Mouse (Mus musculus) c-Kit-positive CD71-negative TER-119-negative erythroid progenitor cells, embryonic 14.5 days (primary cell): ENCODE data around the gene Dgki.

Experiments
- DNase-seq: peaks from one replicate; pipeline ENCODE4 v3.0.0-alpha.2; 2013; ENCODE audit warnings: low read depth

Gene Dgki

DNA sequence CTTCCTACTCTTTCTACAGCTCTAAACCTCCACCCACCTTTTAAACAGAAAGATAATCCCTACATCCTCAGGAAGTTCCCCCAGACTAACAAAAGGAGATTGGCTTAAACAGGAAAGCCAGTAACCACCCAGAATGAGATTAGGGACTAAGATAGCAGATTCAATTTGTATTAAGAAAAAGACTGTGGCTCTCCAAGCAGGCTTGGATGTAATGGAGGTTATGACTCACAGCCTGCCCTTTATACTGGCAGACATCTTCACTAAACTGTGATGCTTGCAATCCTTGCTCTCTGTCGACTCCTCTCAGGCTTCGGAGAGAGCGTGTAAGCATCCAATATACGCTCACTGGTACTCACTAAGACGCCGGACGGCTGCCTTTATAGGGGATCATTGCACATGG is 236.7 kb downstream of the Dgki start:
- DNase-seq: no peak

DNA sequence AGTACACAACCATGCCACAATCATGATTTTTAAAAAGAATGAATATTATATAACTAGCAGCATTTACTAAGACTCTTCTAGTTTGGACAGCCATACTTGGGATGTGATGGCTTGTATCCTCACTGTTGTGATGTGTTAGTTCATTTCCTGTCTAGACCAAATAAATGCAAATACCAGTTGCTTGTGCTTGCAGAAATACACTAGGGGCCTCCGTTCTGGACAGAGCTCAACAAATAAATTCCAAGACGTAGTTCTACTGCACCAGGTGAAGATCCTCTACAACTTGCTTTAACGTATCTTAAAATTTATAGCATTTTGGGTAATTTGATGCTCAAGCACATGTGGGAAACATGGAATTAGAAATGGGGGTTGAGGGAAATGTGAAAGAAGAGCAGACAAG is 239.9 kb downstream of the Dgki start:
- DNase-seq: no peak

DNA sequence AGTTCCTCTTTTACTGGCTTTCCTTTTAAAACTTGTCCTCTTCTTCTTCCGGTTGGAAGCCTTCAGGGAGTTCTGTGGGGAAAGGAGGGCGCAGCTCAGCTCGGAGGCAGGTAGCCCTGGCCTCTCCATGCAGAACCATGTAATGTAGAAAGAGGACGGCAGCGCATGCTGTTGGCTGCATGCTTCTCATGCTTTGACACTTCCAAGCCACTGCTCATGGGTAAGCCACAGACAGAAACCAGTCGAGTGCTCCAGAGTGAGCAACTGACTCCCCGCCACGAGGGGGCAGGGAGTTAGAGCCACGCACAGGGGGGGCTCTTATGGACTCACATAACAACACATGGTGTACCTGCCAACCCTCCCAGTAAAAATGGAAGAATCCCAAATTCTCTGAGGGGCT is 242.0 kb downstream of the Dgki start:
- DNase-seq: no peak

DNA sequence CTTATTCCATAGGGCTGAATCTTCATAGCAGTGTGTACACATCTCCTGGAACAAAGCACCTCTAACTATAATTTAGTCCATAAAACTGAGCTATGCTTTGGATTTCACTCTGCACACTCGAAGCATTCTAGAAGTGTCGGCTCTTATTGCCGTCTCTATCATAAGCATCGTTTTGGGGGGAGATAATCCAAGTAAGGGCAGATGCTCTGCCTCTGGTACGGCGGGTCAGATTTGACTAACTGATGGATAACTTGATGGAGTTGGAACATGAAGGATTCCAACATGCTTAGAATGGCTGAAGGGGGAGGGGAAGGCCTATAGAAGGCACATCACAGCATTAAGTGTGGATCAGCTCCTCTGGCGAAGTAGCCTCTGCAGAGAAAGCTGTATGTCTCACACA is 242.4 kb downstream of the Dgki start:
- DNase-seq: no peak

DNA sequence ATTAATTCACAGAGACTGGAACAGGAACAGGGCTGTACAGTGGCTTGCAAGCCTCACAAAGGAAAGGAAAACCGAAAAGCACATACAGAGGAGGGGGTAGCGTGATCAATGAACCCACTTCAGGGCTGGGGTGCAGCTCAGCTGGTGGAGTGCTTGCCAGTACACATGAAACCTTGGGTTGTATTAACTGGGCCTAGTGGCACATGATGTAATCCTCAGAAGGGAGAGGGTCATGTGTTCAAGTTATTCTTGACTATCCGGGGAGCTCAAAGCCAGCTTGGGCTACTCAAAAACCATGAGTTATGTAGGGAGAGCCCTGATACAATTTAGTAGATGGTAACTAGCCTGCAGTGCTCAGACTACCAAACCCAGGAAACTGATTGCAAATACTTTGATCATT is 244.3 kb downstream of the Dgki start:
- no peak for DNase-seq

DNA sequence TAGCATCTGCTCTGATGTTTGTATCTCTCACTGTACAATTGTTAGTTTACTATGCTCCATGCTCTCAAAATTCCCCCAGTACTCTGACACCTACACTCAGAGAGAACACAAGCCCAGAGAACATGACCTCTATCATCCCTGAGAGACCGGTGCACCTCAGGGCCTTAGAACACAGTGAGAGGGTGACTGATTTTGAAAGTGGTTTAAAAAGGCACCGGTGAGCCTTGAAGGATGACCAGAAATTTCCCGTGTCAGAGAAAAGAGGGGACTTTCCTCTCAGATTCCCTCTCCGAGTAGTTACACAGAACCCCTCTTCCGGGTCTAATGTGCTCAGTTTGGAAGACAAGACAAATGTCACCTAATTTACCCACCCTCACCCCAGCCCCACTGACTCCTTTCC is 244.9 kb downstream of the Dgki start:
- no peak for DNase-seq

DNA sequence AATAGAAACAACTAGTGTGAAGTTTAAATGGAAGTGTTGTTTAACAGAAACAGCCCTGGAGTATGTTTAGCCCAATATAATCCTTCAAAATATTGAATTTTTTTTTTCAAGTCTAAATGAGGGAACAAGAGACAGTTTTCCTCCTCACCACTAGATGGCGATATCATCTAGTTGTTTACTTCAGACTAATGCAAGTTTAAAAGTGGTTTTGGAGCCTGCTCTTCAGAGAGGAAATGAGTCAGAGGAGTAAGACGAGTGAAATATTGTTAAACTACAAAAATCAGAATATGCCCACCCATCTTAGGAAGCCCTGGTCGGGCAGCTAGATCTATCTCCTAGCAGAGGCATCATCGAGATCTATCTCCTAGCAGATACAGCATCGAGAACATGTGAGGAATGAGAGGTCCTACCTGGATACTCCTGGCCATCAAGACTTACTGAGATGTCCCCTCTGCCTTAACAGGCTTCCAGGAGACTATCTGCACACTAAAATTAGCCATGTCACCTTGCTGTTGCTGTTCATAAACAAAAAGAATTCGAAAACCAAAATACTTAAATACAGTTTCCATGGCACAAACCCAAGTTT is 245.5 kb downstream of the Dgki start:
- DNase-seq: peak; percentile 31

DNA sequence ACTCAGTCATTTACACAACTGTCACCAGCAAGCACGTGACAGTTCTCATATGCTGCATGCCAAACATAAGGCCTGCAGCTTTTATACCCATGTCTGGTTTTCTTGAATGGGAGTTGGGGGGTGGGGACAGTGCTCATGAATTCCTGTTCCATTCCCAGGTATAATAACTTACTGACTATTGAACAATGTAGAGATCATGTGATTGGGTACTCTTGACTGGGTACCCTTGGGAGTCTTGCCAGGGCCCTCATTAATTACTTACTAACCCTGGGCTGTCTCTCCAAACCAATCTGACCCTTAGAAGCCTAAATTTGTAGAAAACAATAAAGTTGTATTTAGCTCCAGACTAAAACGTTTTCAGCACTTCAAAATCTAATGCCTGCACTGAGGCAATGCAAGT is 246.6 kb downstream of the Dgki start:
- no peak for DNase-seq

DNA sequence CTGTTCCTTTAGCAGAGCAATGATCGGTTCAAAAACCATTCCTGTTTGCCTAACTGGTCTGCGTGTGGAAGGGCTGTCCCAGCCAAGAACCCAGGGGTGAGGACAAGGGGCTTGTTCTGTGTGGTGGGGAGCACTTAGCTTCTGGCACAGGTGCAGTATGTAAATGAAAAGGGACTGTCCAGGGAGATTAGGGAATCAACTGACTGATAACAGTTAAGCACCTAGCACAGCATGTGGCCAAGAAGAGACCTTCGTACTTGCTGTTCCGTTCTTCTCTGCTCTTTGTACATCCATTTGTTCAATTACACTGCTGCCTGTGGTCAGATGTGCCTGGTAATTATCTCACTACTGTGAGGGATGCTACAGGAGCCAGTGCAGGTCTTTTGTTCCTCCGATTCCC is 248.3 kb downstream of the Dgki start:
- no peak for DNase-seq

DNA sequence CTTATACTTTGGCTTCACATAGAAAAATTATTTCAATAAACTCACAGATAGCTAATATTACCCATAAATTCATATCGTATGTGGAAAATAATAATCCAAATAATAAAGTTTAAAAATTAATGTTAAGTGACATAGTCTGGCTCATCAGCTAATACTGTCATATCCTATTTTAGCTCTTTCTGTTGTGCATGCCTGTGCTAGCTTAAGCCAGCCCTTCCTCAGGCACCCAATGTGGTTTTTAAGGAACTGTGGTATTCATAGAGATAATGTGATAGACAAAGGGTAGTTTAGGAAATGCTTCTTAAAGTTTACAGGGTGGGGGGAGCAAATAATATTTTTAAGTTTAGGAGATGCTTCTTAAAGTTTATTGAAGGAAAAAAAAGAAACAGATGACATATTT is 248.8 kb downstream of the Dgki start:
- no peak for DNase-seq

DNA sequence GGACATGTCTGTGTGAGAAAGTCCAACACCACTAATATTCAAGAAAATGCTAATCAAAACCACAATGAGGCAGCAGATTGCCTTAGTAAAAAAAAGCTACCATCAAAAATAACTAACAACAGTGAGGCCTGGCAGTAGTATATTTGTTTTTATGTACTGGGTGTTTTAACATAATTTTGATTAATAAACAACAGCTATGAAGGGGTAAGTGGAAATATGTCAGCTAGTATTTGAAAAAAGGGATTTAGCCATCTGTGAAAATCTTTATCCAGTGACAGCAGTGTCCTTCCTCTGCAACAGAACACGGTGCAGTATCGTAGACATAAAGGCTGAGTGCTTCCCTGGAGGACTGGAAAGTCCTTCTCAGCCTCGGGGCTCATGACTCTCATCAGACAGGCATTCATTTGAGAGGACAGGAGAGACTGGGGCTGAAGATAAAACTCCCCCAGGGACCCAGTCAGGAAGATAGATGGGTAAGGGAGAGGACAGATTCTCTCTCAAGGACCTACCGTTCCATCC is 252.3 kb downstream of the Dgki start:
- DNase-seq: no peak

DNA sequence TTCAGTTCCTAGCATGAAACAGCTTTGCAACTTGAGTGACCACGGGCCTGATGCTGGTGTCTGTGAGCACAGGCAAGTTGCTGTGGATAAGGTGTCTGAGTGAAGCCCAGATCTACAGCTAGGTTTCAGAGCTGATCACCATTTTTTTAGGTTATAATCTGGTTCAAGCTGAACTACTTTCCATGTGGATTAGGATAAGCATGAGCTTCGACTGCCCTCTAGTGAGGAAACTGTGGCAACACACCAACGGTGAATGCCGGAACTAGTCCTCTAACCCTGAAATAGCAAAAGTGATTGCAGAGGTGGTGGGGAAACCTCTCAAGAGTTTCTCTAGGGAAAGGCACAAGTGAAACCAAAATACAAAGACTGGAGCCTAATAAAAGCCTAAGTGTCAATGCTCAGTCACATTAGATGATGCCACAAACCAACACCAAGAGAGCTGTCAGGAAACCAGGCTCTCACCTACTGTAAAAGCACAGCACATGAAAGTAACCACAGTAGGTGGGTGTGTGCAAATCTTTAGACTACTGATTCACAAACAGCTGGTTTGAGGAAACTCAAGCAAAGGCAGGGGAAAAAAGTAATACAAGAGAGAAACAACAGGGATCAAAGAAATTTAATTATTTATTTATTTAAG is 253.7 kb downstream of the Dgki start:
- DNase-seq: no peak

DNA sequence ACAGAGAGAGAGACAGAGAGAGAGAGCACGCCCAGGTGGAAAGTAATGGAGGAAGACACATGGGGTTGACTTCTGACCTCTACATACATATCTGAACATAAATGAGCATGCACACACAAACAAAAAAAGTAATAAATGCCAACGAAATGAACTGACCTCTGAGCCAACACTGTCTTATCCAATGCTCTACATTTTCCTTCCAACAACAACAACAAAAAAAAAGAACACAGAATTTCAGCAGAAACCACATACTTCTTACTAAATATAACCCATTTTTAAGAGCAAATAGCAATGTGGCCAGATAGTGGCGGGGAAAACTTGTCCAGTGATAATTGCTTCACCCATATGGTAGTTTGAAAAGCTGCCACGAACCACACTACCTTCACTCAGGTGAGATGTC is 255.2 kb downstream of the Dgki start:
- DNase-seq: no peak

DNA sequence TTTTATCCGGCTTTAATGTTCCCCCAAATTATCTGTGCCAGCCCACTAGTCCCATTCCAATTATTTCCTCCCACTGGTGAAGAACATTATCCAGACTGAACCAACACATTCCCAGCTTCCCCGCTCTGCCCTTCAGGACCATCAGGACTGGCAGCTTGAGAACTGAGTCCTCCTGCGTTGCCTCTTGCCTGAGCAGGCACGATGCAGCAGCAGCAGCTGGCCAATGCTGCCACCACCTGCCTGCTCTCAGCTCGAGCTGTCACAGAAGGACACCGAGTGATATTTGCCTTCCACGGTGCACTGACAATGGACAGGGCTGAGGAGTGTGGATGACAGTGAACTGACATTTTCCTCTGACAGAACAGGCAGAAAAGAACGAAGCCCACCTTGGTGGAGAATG is 261.5 kb downstream of the Dgki start:
- no peak for DNase-seq

DNA sequence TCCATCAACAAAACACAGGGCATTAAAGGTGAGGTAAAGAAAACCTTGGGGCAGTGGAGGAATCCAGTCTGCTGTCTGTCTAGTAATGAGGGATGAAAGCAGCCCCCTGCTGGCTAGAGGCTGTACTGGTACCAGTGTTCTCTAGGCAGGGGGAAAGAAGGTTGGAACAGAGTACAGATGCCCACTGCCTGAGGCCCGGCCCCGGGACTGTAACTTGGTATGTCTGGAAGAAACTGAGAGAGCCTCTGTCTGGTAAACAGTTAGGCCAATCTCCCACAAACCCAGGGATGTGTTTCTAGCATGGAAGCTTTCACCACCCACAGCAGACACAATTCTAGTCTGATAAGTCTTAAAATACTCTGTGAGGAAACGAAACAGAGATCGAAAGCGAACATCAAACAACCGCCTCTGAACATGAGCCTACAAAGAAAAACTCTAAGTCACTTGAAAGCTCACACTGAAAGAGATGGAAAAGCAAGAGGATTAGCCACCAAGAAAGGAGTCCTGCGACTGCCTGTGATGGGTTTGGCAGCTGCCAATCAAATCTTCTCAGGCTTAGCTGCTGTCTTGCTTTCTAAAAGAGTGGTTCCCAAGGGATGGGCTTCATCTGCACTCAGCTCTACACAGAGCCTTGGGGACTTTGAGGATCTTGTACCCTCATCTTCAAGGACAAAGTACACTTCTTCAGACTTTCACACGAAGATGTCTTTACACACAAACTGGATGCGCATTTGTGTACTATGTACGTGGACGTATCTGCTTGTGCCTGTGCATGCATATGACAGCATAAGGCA is 262.7 kb downstream of the Dgki start:
- no peak for DNase-seq

DNA sequence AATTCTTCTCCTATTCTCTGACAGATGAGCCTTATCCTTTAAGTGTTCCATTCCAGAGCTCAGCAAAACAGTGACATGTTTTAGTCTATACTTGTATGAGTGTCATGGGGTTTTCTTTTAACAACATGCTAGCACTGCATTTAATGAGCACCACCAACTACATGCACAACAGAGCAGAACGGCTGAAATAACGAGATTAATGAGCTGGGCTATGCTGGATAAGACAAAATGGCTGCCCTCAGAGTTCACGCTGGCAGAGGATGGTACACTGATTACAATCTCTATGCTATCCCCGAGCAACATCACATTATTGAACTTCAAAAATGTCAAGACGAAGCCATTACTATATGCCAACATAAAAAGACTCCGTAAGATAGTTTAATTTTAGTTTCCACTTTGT is 264.3 kb downstream of the Dgki start:
- no peak for DNase-seq

DNA sequence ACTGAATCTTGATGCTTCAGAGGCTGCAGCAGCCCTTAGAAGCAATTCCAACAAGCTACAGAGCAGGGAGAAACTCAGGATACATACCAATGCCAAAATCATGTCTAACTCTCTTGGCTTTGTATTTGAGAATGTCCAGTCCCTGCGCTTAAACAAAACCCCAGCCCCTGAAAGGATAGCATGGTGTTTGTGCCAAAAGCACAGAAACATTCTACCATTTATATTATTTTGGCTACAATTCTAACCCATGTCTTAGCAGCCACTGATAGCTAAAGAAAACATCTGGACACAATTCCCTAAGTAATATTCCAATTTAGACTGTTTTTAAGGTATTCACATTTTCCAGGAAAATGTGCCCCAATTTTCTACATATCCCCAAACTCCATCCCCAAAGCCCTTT is 269.0 kb downstream of the Dgki start:
- no peak for DNase-seq

DNA sequence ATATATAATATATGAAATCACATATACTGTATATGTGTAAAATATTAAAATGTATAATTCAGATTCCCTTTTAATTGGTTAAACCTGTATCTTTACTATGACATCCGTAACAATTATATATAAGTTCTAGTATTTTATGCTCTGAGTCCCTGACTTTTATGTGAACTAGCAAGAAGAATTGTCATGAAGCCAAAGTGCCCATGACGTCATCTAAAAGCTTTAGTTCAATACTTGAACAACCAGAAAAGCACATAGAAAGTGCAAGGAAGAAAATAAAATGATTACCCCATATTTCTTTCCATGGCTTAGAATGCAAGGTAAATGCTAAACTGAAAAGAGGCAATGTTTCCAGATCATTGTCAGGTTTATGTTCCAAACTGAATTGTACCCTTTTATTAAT is 269.6 kb downstream of the Dgki start:
- no peak for DNase-seq

DNA sequence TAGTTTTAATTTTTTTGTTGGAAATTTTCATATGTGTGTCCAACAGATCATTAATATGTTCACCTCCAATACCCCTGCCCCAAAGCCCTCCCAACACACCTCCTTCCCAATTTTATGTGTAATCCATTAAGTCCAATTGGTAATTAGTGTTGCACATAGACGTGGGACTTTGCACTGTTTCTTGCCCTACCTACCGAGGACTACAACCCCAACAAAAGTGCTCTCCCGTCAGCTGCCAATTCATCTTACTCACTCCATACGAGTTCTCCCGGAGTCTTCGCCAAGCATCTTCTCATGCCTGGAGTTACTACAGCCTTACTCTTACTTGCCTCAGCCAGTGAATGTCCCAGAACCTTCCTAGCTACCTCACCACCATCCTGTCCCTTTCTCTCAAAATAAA is 271.1 kb downstream of the Dgki start:
- no peak for DNase-seq

DNA sequence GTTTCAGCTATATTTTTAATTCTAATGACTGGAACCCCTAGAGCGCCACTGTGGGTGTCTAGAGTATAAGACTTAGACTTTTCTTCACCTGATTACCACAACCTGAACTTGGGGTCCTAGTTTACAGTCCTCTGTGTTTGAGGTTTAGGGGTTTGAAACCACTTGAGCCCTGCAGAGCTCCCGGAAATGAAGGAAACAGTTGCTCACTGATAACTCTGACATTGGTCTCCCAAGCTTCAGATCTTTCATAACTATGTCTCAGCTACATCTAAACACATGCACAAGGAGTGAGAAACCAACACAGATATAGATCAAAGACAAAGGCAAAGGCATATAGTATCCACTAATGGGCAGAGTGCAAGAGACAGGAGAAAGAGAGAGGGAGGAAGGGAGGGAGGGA is 271.7 kb downstream of the Dgki start:
- no peak for DNase-seq

DNA sequence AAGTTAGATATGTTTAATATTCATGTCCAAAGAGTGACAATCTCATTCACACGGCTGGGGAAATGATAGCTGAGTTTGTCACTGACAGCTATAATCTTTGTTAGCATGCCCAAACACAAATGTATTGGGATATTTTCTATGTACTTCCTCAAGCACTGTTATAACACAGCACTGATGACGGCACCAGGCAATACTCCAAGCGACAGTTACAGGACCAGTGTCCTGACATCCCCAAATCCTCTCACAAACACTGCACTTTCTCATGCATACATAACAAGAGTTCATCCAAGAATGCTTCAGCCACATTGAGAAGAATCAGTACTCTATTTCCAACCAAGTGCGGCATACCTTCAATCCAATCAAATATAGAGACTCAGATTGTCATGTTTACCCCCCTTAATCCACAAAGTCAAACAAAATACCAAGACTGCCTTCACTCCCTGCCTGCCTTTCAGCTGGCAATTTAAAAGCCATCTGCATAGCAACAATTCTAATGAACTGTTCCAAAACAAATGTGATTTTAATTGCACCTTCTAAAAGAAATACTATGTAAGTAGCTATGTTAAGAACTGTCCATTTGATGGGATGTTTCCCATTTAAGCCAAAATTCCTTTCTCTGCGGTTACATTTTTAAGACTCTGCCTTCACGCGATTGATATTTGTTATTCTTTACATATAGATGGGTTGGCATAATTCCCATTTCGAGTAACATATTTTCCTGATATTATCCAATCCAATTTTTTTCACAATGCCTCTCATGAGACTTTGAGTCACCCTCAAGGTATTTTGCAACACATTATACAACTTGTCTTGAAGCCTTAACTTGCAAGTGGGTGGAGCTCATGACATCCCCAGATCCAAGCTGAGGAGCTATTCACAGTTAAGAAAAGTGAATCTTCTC is 273.4 kb downstream of the Dgki start:
- no peak for DNase-seq

DNA sequence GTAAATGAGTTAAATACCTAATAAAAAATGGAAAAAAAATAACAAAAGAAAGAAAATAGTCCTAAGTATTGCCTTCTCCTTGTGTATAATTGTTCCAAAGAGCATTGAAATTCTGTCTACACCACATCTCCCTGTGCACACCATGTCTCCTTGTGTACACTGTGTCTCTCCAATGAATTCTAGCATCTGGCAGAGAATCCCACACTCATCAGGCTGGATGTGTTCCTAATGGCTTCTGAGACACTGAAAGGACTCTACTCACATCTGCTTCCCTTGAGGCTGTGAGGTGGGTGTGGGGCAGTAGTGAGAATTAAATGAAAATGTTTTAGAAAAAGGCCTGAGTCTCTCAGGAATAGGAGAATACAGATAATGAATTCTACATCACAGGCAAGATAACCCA is 283.9 kb downstream of the Dgki start:
- no peak for DNase-seq
